Mouse (Mus musculus): ENCODE measurements around the gene Ric8b.

Ric8b gene

DNA sequence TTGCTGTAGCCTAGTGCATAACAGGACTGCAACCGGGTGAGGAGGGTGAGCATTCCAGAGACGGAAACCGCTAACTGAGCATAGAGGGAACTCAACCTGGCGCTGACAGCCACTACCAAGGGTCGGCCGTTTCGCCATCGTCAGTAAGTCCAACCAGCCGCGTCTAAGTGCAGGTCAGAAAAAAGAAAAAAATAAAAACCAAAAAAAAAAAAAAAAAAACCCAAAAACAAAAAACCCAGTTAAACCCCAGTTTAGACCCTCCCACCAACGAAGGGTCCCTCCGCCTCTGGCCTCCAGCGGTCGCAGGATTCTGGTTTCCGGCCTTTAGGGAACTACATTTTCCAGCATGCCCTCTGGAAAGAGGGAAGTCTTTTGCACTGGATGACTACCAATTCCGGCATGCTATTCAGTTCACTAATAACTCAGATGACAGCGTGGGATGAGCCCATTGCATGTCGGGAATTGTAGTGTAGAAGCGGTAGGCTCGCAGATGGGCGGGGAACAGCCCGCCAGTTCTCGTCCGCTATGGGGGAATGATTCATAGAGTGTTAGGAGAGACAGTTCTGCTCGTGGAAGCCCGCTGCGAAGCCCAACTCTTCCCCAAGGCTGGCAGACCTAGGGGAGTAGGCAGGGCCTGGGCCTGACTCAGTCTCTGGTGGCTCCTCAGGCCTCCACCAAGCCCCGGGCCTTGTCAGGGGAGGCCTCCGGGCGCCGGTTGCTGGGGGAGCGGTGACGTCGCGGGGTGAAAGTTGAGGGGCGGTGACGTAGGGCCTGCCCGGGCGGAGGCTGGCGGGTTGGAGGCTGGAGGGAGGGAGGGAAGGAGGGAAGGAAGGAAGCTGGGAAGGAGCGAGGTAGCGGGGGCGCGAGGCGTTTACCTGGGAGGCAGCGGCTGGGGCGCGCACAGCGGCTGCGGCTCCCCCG, at the start of gene Ric8b:
Gene Ric8b, plus strand, starts transcription at position 807 of the 921 bp plus-strand sequence.
- DNase-seq = peak; percentile 98

GRCm38 (mm10) chr10:84871285-84871684, 46.1 kb upstream of the Ric8b start:
- DNase-seq = no peak

DNA sequence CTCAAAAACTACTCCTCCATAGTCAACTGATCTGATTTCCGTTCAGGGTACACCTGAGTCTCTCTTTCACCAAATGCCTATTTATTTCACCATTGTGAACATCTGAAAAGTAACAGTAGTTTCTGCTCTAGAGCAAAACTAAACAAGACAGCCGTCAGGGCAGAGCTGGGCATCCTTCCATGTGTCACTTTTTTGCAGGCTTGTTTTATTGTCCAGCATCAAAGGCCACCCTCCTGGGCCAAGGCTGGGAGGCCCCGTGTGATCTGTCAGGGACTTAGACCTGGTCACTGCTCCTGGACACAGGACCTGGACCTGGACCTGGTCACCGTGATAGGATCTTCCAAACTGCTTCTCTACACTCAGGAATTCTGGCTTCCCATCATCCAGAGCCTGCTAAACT, 45.5 kb upstream of the Ric8b start:
- DNase-seq = no peak

DNA sequence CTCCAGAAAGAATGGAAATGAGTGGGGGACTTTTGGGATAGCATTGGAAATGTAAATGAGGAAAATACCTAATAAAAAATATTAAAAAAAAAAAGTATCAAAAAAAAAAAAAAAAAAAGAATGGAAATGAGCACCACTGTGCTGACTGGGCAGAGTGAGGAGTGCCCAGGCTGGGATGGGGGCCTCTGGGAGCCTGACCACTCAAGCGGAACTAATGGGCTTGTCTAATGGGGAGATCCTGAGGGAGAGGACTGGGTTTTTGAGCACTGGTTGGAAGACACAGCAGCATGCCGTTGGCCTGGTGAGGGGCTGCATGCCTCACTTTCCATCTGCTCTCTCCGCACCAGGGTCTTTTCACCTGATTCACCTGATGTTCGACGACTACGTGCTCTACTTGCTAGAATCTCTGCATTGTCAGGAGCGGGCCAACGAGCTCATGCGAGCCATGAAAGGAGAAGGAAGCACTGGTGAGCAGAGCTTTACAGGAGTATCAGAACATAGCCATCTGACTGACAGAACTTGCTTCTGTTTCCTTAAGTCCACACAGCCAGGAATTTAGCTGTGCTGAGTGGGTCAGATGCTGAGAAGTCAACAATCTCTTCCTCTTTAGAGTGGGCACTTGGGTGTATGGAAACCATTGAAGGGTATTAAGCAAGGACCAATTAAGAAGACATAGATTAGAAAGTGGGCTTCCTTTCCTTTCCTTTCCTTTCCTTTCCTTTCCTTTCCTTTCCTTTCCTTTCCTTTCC, 37.4 kb upstream of the Ric8b start:
- peak; percentile 39 for DNase-seq

GRCm38 (mm10) chr10:84882528-84882927, 34.9 kb upstream of the Ric8b start:
- no peak for DNase-seq

DNA sequence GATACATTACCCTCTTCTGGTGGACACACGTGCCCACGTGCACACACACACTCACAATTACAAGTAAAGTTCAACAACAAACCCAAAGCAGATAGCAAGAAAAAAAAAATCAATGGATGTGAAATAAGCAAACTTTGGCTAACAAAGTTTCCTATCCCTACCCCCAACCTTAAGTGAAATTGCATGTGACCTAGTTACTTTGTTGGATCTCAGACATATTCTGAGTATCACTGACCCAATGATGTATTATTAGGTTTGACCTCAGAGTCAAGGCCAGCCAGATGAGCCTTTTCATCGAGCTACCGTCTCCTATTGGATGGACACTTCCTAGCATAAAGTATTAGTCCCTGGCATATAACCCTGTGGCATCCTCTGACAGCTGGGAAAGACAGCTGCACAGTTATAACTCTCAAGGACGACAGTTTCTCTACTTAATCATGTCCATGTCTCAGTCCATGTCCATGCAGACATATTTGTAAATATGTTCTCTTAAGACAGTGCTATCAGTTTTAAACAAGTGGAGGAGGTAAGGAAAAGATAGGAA, 32.0 kb upstream of the Ric8b start:
- DNase-seq = no peak

GRCm38 (mm10) chr10:84886221-84886627, 31.2 kb upstream of the Ric8b start:
- DNase-seq = peak; percentile 58

DNA sequence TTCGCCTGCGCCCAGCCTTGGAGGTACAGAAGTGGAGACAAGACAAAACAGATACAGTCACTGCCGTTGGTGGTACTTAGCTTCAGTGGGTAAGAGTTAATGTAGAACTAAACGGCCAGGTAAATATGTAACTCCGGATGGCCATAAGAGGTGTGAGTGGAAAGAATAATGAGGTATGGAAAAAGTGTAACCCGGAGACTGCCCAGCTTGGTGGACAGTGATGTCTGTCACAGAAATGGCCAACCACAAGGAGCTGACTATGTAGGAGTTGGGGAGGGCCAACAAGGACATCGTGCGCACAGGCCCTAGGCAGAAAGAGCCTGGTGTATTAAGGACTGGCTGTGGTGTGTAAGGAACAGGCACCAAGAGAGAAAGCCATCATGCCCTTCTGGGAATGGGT, 30.6 kb upstream of the Ric8b start:
- peak; percentile 42 for DNase-seq

DNA sequence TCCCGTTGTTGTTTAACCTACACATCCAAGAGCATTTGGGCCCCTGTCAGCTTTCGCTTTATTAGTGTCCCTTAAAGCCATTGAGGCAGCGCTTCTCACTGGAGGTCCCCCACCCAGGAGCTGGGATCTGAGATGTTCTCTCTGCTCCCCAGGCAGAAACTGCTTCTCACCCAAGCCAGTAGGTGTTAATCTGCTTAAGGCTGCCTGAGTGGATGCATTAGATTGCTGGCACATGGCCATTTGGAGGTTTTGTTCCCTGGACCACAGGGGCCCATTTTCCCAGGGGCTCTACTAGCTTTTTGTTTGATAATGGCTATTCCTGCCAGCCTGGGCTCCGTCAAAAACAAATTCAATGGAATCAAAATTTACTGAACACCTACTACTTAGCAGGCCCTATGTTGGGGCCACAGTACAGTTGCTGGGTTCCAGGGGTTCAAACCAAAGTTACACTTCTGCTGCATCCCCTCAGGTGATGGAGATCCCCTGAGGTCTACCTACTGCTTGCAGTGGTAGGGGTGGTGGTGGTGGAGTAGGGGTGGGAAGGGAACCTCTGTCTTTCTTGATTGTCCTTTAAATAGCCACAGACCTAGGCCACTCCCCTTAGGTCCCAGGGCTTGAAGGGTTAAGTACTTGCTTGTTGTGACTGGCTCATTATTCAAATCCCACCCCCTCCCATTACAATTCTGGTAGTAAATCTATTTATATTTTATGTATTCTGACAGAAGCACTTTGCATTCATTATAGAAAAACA, 28.1 kb upstream of the Ric8b start:
- DNase-seq = no peak

DNA sequence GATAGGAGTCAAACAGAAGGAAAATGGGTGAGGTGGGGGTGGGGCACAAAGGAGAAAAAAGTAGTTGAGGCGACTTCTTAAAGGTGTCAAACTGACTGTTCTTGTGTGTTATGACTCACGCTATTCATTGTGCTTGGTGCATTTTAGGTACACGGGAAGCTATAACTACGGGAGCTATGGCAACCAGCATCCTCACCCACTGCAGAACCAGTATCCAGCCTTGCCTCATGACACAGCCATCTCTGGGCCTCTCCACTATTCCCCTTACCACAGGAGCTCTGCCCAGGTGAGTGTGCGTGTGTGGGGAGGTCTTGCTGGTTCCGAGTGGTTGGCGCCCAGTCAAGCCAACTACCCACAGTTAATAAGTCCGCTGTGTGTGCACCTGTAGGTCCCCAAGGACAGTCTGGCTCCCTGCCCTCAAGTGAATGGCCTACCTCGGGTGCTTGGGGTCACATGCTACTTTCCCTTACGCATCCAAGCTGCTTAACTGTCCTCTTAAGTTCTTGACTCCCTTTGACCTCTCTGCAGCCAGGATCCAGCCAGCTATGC, 21.5 kb upstream of the Ric8b start:
- DNase-seq = no peak

- no peak for DNase-seq
Measured at GRCm38 (mm10) chr10:84896941-84897930, 20.2 kb upstream of the Ric8b start.

- DNase-seq = no peak
Measured at GRCm38 (mm10) chr10:84898144-84898979, 19.1 kb upstream of the Ric8b start.

- DNase-seq = no peak
Measured at GRCm38 (mm10) chr10:84901676-84902075, 15.7 kb upstream of the Ric8b start.

DNA sequence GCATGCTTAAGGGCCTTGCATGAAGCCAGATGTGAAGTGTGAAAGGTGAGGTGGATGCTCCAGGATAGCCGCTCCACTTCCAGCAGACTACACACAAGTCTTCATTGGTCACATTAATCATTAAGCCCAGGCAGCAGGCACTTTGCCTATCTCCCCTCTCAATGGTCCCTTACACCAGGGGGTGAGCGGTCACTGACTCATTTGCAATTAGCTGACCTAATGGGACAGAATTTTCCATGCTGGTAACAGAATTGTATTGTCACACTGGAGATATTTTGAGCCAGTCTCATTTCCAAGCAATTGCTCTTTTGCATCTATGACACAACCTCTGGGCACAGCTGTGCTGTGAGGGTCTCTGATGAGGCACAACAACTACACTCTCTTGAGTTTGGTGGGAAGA, 15.2 kb upstream of the Ric8b start:
- peak; percentile 18 for DNase-seq

GRCm38 (mm10) chr10:84903307-84903706, 14.1 kb upstream of the Ric8b start:
- DNase-seq = peak; percentile 27

- DNase-seq = peak; percentile 33
Measured at GRCm38 (mm10) chr10:84903742-84904141, 13.7 kb upstream of the Ric8b start.

- DNase-seq = no peak
Measured at GRCm38 (mm10) chr10:84906895-84907294, 10.5 kb upstream of the Ric8b start.

- DNase-seq = no peak
Measured at GRCm38 (mm10) chr10:84908006-84908405, 9.4 kb upstream of the Ric8b start.

DNA sequence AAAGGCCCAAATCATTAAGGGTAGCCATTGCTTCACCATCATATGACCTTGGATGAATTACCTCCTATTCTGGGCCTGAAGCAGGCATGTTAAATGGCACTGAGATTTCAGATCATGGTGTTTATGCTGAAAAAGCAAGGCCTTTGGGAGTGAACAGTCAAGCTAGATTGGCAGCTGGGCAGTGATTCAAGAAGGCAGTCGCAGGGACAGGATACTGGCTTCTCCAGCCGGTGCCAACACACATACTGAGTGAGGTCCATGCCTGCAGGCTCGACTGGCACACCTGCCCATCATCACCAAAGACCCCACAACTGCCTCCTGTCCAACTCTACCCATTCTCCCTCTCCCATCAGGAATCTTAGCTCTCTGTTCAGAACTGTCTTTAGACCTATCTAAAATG, 8.9 kb upstream of the Ric8b start:
- DNase-seq = no peak

Data from kidney, postnatal 10 days (tissue).